Mouse (Mus musculus) left cerebral cortex, postnatal 10 days (tissue): ENCODE measurements around the gene 1700016K19Rik. TPM values are rescaled to one million over a fixed set of nuclear protein-coding genes. Genes with fewer than 3 reads are reported as not detected.
"Not testable (repeated sequence)": the region's sequence is repeated elsewhere in the genome, so short reads cannot be mapped to it uniquely, and the experiment has no call there.

Experiments used
- DNase-seq, 2 experiments: peaks; one replicate each; pipeline ENCODE4 v3.0.0; 2021 to 2022; ENCODE audit warnings: low spot score in 2 of 2, mixed read lengths in 1 of 2; ENCODE audit errors: extremely low spot score in 1 of 2
- intact Hi-C: fragments of 180-260 bp; cut with DNase I; formaldehyde crosslinking; loops from one replicate; pipeline ENCODE4 v1.15.1; 2025
- total RNA-seq, 2 experiments: library from RNA; stranded (reverse); gene quantifications; 2 replicates each; pipeline ENCODE4 v1.2.3; 2021

Gene 1700016K19Rik
- total RNA-seq, 2 experiments from 2014 or later = 4.5 to 6.2 TPM

GRCm38 (mm10) chr11:75980413-75980812 is 19.3 kb upstream of the 1700016K19Rik start:
- intact Hi-C loops = no loop called here
- DNase-seq = peak in 1 of 2 experiments; percentile 38

- intact Hi-C loops = no loop called here
- DNase-seq = no peak
Measured at GRCm38 (mm10) chr11:75983194-75983593, 16.5 kb upstream of the 1700016K19Rik start.

GRCm38 (mm10) chr11:75984581-75984980 is 15.1 kb upstream of the 1700016K19Rik start:
- DNase-seq = no peak
- intact Hi-C loops = no loop called here

- no peak for DNase-seq
- intact Hi-C loops = no loop called here
Measured at GRCm38 (mm10) chr11:75985948-75986347, 13.8 kb upstream of the 1700016K19Rik start.

GRCm38 (mm10) chr11:75990965-75991835 is 8.5 kb upstream of the 1700016K19Rik start:
- intact Hi-C loops = no loop called here
- no peak for DNase-seq

- DNase-seq = no peak
- intact Hi-C loops = no loop called here
Measured at GRCm38 (mm10) chr11:75991911-75992310, 7.8 kb upstream of the 1700016K19Rik start.

GRCm38 (mm10) chr11:75992481-75992880 is 7.2 kb upstream of the 1700016K19Rik start:
- intact Hi-C loops = no loop called here
- DNase-seq = no peak

GRCm38 (mm10) chr11:75994357-75994756 is 5.4 kb upstream of the 1700016K19Rik start:
- DNase-seq = no peak
- intact Hi-C loops = no loop called here

- DNase-seq = no peak
- intact Hi-C loops = no loop called here
Measured at GRCm38 (mm10) chr11:76000701-76001100, 989 bp downstream of the 1700016K19Rik start.

GRCm38 (mm10) chr11:76001237-76001878 is 1.6 kb downstream of the 1700016K19Rik start:
- no peak for DNase-seq
- intact Hi-C loops = no loop called here

GRCm38 (mm10) chr11:76004276-76004675 is 4.6 kb downstream of the 1700016K19Rik start:
- intact Hi-C loops, DNase-seq: not testable (repeated sequence)

- no peak for DNase-seq
- intact Hi-C loops = no loop called here
Measured at GRCm38 (mm10) chr11:76008162-76008561, 8.4 kb downstream of the 1700016K19Rik start.

GRCm38 (mm10) chr11:76009101-76009500 is 9.4 kb downstream of the 1700016K19Rik start:
- no peak for DNase-seq
- intact Hi-C loops = no loop called here

GRCm38 (mm10) chr11:76010838-76011624 is 11.3 kb downstream of the 1700016K19Rik start:
- intact Hi-C loops = no loop called here

GRCm38 (mm10) chr11:76015251-76015650 is 15.5 kb downstream of the 1700016K19Rik start:
- DNase-seq = no peak
- intact Hi-C loops = no loop called here

More at GRCm38 (mm10) chr11:76010838-76011624, 11.3 kb downstream of the 1700016K19Rik start:
- no peak for DNase-seq

GRCm38 (mm10) chr11:76015814-76016213 is 16.1 kb downstream of the 1700016K19Rik start:
- DNase-seq = no peak
- intact Hi-C loops = no loop called here

- no peak for DNase-seq
- intact Hi-C loops = no loop called here
Measured at GRCm38 (mm10) chr11:76019879-76020278, 20.2 kb downstream of the 1700016K19Rik start.

GRCm38 (mm10) chr11:76020916-76021315 is 21.2 kb downstream of the 1700016K19Rik start:
- intact Hi-C loops = no loop called here
- DNase-seq = no peak

GRCm38 (mm10) chr11:76025080-76025583 is 25.4 kb downstream of the 1700016K19Rik start:
- intact Hi-C loops = no loop called here
- DNase-seq = no peak
